Mouse (Mus musculus): Measurements from ENCODE around the gene St6galnac5. TPM values are rescaled to one million over a fixed set of nuclear protein-coding genes. Genes with fewer than 3 reads are reported as not detected.

Gene St6galnac5
- polyA plus RNA-seq, 1 experiment from 2014 or later = 0.03 TPM

- H3K36me3 ChIP-seq (replicated peaks) = no peaks in the 10 kb centered on the region
- no peak overlapping the region for H3K4me3 ChIP-seq (replicated peaks)
- no peak overlapping the region for H3K9ac ChIP-seq
- no peak overlapping the region for H3K27ac ChIP-seq (replicated peaks)
- H3K4me1 ChIP-seq (replicated peaks) = no peaks in the 10 kb centered on the region
- WGBS (ENCODE audit: insufficient replicate concordance) = 36% methylated on average over 7 of the region's 7 CpGs
- no peaks in the 10 kb centered on the region for H3K9me3 ChIP-seq (replicated peaks)
- H3K27me3 ChIP-seq = no peaks in the 10 kb centered on the region
- ATAC-seq (ENCODE audit: insufficient read depth) = no peak
- H3K4me2 ChIP-seq = no peak overlapping the region
These were observed 93.9 kb downstream of the St6galnac5 start for GRCm38 (mm10) chr3:152888116-152888515.

GRCm38 (mm10) chr3:152886749-152887148 is 95.3 kb downstream of the St6galnac5 start:
- no peak overlapping the region for H3K27ac ChIP-seq (replicated peaks)
- no peaks in the 10 kb centered on the region for H3K27me3 ChIP-seq
- ATAC-seq (ENCODE audit: insufficient read depth) = no peak
- no peak overlapping the region for H3K4me2 ChIP-seq
- H3K4me3 ChIP-seq (replicated peaks) = no peak overlapping the region
- H3K4me1 ChIP-seq (replicated peaks) = no peaks in the 10 kb centered on the region
- H3K36me3 ChIP-seq (replicated peaks) = no peaks in the 10 kb centered on the region
- no peaks in the 10 kb centered on the region for H3K9me3 ChIP-seq (replicated peaks)
- no peak overlapping the region for H3K9ac ChIP-seq

DNA sequence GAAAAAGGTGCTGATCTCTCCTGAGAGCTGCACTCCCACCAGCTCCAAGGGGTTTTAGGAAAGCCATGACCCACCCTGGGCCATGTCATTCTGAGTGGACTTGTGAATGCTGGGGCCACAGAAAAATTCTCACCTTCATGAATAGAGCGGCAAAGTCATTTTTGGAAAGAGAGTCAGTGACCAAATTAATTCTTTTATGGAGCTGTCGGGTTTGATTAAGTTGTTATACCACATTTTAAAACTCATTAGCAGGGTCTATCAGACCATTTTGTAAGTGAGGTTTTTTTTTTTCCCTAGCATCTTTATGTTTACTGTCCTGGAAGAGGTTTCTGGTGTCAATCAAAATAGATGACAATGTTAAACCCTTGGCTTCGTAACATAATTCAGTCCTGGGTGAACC is 98.5 kb downstream of the St6galnac5 start:
- WGBS (ENCODE audit: insufficient replicate concordance) = 67% methylated on average over 3 of the region's 3 CpGs
- ATAC-seq (ENCODE audit: insufficient read depth) = no peak

DNA sequence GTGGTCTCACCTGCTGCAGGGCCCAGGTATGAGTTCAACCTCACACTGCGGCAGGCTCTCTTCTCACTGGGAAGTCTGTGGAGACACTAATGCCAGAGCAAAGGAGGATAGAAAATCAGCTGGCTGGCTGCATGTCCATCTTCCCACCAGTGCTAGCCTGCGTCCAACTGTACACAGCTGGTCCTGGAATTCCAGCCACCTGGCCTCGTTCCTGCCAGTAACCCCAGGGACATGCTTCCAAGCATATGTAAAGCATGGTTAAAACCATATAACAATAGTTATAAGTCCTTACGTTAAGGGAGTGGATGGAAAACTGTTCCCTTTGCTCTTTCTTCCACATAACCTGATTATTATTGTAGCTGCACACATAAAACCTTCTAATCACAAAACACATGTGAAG is 100.3 kb downstream of the St6galnac5 start:
- Histone ChIP-seq H3K4me2 (no peak overlapping the region), H3K9ac (no peak overlapping the region), H3K36me3 (replicated peaks) (no peaks in the 10 kb centered on the region), H3K4me1 (replicated peaks) (no peaks in the 10 kb centered on the region), H3K27me3 (no peaks in the 10 kb centered on the region), H3K4me3 (replicated peaks) (no peak overlapping the region), H3K27ac (replicated peaks) (no peak overlapping the region), H3K9me3 (replicated peaks) (no peaks in the 10 kb centered on the region)
- no peak for ATAC-seq (ENCODE audit: insufficient read depth)
- 56% methylated on average over 4 of the region's 4 CpGs for WGBS (ENCODE audit: insufficient replicate concordance)

More for the DNA sequence above, 98.5 kb downstream of the St6galnac5 start:
- H3K9me3 ChIP-seq (replicated peaks) = no peaks in the 10 kb centered on the region
- no peaks in the 10 kb centered on the region for H3K27me3 ChIP-seq
- no peaks in the 10 kb centered on the region for H3K4me1 ChIP-seq (replicated peaks)
- H3K36me3 ChIP-seq (replicated peaks) = no peaks in the 10 kb centered on the region
- no peak overlapping the region for H3K27ac ChIP-seq (replicated peaks)
- H3K9ac ChIP-seq = no peak overlapping the region
- H3K4me2 ChIP-seq = no peak overlapping the region
- no peak overlapping the region for H3K4me3 ChIP-seq (replicated peaks)

DNA sequence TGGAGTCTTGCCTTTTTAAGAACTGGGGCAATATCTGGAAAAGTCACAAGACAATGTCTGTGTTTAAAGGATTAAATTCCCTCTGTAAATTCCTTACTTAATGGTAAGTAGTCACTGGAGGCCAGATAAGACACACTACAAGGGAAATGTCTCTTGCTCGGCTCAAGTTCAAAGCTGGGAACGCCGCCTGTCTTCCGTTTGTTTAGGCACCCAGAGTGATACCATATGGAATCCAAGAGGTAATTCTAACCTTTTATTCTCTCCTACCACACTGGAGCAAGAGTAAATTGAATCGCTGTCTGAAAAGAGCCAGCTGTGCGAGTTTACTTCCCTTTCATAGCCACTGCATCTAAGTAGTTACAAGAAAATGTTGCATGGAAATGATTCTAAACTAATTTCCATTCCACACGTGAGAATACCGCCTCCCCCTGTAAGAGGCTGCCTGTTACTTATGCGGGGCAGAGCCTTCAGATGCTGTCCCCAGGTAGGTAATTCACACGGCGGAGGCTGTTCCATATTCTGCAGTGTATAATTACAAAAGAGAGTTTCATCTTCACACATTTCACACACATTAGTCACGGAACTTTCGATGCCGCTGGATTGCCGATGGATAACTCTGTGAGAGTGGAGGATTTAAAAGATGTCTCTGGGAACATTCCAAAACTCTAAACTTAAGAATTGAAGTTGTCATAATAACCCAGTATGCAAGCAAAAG is 101.8 kb downstream of the St6galnac5 start:
- no peak overlapping the region for H3K4me2 ChIP-seq

DNA sequence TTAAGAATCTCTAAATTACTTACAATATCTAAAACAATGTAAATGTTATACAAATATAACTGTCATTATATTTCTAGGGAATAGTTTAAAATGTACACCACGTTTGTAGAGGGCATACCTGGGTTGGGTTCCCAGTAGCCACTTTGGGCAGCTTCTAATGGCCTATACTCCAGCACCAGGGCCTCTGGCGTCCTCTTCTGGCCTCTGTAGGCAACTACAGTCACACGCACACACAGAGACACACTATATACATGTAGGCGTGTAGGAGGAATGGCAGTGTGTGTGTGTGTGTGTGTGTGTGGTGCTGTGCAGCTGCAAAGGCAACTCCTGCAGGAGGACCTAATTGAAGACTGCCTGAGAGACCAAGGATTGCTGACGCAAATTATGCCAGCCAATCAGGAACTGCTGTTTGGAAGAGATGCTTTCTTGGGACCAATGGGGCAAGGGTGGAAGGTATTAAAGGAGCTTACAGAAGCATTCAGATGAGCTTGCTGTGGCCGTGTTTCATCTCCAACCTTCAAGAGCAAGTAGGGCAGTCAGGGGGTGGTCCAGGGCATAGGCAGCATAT is 106.2 kb downstream of the St6galnac5 start:
- H3K4me2 ChIP-seq = no peak overlapping the region

More for the DNA sequence above, 101.8 kb downstream of the St6galnac5 start:
- H3K27ac ChIP-seq (replicated peaks) = no peak overlapping the region
- no peaks in the 10 kb centered on the region for H3K36me3 ChIP-seq (replicated peaks)
- no peak overlapping the region for H3K4me3 ChIP-seq (replicated peaks)
- no peak for ATAC-seq (ENCODE audit: insufficient read depth)
- H3K4me1 ChIP-seq (replicated peaks) = no peaks in the 10 kb centered on the region
- no peaks in the 10 kb centered on the region for H3K27me3 ChIP-seq
- 74% methylated on average over 15 of the region's 15 CpGs for WGBS (ENCODE audit: insufficient replicate concordance)
- no peaks in the 10 kb centered on the region for H3K9me3 ChIP-seq (replicated peaks)
- no peak overlapping the region for H3K9ac ChIP-seq

GRCm38 (mm10) chr3:152874431-152875355 is 107.4 kb downstream of the St6galnac5 start:
- Histone ChIP-seq H3K27ac (replicated peaks) (no peak overlapping the region), H3K4me1 (replicated peaks) (no peaks in the 10 kb centered on the region), H3K36me3 (replicated peaks) (no peaks in the 10 kb centered on the region), H3K9ac (no peak overlapping the region), H3K4me2 (no peak overlapping the region), H3K27me3 (no peaks in the 10 kb centered on the region), H3K9me3 (replicated peaks) (no peaks in the 10 kb centered on the region), H3K4me3 (replicated peaks) (no peak overlapping the region)
- ATAC-seq (ENCODE audit: insufficient read depth) = no peak
- 72% methylated on average over 17 of the region's 17 CpGs for WGBS (ENCODE audit: insufficient replicate concordance)

More for the DNA sequence above, 106.2 kb downstream of the St6galnac5 start:
- H3K4me1 ChIP-seq (replicated peaks) = no peaks in the 10 kb centered on the region
- H3K36me3 ChIP-seq (replicated peaks) = no peaks in the 10 kb centered on the region
- H3K27ac ChIP-seq (replicated peaks) = no peak overlapping the region
- no peak for ATAC-seq (ENCODE audit: insufficient read depth)
- H3K9me3 ChIP-seq (replicated peaks) = no peaks in the 10 kb centered on the region
- 63% methylated on average over 6 of the region's 6 CpGs for whole genome bisulfite sequencing (ENCODE audit: insufficient replicate concordance)
- no peaks in the 10 kb centered on the region for H3K27me3 ChIP-seq
- H3K4me3 ChIP-seq (replicated peaks) = no peak overlapping the region
- no peak overlapping the region for H3K9ac ChIP-seq

DNA sequence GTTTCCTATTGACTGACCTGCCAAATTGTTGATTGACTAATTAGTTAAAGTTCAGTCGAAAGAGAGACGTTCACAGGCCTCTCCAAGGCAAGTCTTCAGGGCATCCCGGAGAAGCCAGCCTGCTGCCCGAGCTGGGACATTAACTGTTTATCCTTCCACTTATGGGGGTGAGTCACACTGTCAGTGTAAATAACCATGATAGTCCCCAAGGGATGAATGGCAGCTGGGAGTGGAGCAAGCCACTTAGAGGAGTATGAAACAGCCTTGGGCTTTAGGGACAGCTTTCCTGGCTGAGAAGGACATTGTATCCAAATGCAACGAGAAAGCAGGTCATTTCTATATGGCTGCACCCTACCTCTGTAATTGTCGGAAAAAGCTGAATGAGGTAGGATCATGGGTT is 109.5 kb downstream of the St6galnac5 start:
- Histone ChIP-seq H3K4me3 (replicated peaks) (no peak overlapping the region), H3K4me2 (no peak overlapping the region), H3K27ac (replicated peaks) (no peak overlapping the region), H3K27me3 (no peaks in the 10 kb centered on the region), H3K4me1 (replicated peaks) (no peaks in the 10 kb centered on the region), H3K36me3 (replicated peaks) (no peaks in the 10 kb centered on the region), H3K9ac (no peak overlapping the region), H3K9me3 (replicated peaks) (no peaks in the 10 kb centered on the region)
- WGBS (ENCODE audit: insufficient replicate concordance) = 61% methylated on average over 6 of the region's 6 CpGs
- ATAC-seq (ENCODE audit: insufficient read depth) = no peak

DNA sequence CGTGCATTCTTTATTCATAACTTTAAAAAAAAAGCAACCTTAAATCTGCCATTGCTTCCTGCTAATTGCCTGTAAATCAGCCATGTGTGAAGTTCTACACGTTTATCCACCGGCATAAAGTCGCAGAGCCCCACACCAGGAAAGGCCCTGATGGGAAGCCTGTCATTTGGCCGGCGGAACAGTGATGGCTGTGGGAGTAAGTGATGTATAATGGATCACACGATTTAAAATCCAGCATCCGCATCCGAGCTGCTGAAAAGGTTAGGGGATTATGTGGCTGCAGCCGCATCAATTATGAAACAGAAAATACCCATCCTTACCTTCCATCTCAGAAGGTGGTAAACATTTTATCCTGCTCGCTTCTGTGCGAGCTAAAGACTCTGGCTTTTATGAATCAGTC is 110.0 kb downstream of the St6galnac5 start:
- Histone ChIP-seq H3K4me1 (replicated peaks) (no peaks in the 10 kb centered on the region), H3K9ac (no peak overlapping the region), H3K27me3 (no peaks in the 10 kb centered on the region), H3K36me3 (replicated peaks) (no peaks in the 10 kb centered on the region), H3K4me2 (no peak overlapping the region), H3K9me3 (replicated peaks) (no peaks in the 10 kb centered on the region), H3K27ac (replicated peaks) (no peak overlapping the region), H3K4me3 (replicated peaks) (no peak overlapping the region)
- ATAC-seq (ENCODE audit: insufficient read depth) = no peak
- 78% methylated on average over 12 of the region's 12 CpGs for WGBS (ENCODE audit: insufficient replicate concordance)

DNA sequence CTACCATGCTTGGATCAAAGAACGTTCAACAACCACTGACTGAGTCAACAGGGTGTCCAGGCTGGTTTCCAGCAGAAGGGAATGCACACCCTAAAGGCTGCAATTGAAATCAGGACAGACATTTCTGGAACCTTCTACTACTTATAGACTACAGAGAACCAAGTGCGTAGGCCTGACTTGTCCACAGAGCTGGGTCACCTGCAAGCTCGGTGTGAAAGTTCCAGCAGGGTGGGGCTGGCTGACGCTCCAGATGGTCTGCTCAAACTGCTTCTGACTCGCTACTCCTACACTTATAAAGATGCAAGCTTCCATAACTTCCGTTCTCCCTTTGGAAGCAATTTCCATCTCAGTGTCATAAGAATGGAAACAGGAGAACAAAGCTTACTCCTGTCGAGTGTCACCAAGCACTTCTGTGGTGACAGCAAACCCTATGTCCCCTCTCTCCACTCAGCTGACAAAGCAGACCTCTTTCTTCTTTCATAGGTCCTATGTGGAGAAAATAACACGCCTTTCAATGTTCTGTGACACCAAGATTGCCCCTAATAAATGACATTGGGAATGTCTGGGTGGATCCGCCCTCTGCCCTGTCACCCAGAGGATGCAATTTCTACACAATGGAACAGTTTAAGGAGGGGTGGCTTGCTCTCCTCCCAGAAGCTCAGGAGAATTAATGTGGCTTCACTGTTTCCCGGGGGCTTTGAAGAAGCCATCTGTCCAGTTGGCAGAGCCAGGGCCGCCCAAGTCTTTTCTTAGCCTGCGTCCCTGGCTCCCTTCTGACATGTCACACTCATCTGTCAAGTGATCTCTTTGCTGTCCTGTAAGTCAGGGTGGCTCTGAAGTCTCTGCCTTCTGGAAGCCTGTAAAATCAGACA is 114.2 kb downstream of the St6galnac5 start:
- no peaks in the 10 kb centered on the region for H3K36me3 ChIP-seq (replicated peaks)
- H3K27ac ChIP-seq (replicated peaks) = no peak overlapping the region
- ATAC-seq (ENCODE audit: insufficient read depth) = no peak
- H3K4me2 ChIP-seq = no peak overlapping the region
- no peak overlapping the region for H3K9ac ChIP-seq
- no peaks in the 10 kb centered on the region for H3K4me1 ChIP-seq (replicated peaks)
- 61% methylated on average over 12 of the region's 12 CpGs for WGBS (ENCODE audit: insufficient replicate concordance)
- H3K27me3 ChIP-seq = no peaks in the 10 kb centered on the region
- no peaks in the 10 kb centered on the region for H3K9me3 ChIP-seq (replicated peaks)
- no peak overlapping the region for H3K4me3 ChIP-seq (replicated peaks)

Data from liver, embryonic 15.5 days (tissue).